Mouse (Mus musculus): Measurements from ENCODE around the gene Wdr53.
"Not testable (repeated sequence)": the region's sequence is repeated elsewhere in the genome, so short reads cannot be mapped to it uniquely, and the experiment has no call there.

Wdr53 gene

GRCm38 (mm10) chr16:32277308-32278256, 30.6 kb downstream of the Wdr53 start, which contains the start of gene Rnf168:
TSS of gene Rnf168 (plus strand) at chr16:32277459.
- DNase-seq (ENCODE audit: extremely low read depth, low read depth, low spot score) = no peak

- no peak for DNase-seq (ENCODE audit: extremely low read depth, low read depth, low spot score)
These were observed 31.4 kb downstream of the Wdr53 start for GRCm38 (mm10) chr16:32278396-32278795.

DNA sequence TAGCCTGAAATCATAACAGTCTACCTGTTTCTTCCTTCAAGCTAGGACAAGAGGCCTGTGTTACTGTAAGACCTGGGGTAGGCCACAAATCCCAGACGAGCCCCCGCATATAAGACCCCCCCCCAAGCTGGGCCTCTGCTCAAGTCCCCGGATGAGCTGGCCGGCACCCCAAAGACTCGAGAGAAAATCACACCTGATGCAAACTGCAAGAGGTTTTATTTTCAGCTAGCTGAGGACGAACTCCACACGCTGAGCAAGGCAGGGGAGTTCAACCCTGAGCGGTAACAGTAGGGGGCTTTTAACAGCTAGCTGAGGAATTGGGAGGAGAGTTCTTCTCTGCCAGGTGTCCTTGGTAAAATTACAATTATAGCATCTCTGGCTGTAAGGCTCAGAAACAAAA, 33.2 kb downstream of the Wdr53 start:
- no peak for DNase-seq (ENCODE audit: extremely low read depth, low read depth, low spot score)

DNA sequence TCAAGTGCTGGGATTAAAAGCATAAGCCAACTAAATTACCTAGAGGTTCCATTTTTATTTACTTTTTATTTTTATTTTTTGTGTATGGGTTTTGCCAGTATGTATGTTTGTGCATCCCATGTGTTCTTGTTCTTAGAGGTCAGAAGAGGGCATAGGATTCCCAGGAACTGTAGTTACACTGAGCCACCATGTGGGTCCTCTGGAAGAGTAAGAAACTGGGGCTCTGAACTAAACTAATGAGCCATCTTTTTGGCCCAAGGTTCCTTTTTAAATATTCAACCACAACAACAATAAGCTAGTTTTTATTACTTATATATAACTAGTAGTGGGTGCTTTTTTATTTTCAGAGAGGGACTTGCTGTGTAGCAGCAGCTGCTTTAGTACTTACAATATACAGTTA, 35.6 kb downstream of the Wdr53 start:
- no peak for DNase-seq (ENCODE audit: extremely low read depth, low read depth, low spot score)

DNA sequence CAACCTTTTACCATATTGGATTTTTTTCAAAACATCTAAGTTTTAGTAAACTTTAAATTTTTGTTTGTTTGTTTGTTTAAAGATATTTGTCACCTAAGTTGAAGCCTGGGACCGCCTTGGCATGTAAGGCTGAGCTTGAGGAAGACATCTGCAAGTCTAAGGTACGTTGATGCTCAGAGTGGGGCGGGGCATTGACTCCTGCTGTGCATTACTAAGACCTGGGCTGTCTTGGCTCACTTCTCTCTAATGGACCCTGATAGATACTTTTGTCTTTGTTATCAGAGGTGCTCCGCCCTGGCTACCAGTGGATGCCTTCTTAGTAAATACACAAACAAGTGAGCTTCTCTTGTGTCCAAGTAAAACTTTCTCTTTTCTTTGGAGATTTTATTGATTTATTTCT, 44.8 kb downstream of the Wdr53 start:
- no peak for DNase-seq (ENCODE audit: extremely low read depth, low read depth, low spot score)

GRCm38 (mm10) chr16:32299617-32300016, 52.6 kb downstream of the Wdr53 start:
- DNase-seq (ENCODE audit: extremely low read depth, low read depth, low spot score) = not testable (repeated sequence)

GRCm38 (mm10) chr16:32303046-32303445, 56.0 kb downstream of the Wdr53 start:
- no peak for DNase-seq (ENCODE audit: extremely low read depth, low read depth, low spot score)

GRCm38 (mm10) chr16:32303886-32304285, 56.9 kb downstream of the Wdr53 start:
- DNase-seq (ENCODE audit: extremely low read depth, low read depth, low spot score) = no peak
